Mouse (Mus musculus) common myeloid progenitor, adult 5-6 weeks (primary cell): ENCODE measurements around the gene Kif22. TPM values are rescaled to one million over a fixed set of nuclear protein-coding genes. Genes with fewer than 3 reads are reported as not detected.

Experiments used
- ATAC-seq: replicated peaks from 2 replicates; pipeline ENCODE4 v1.8.0; 2016; ENCODE audit warnings: low read depth, mild to moderate bottlenecking, moderate TSS enrichment, inconsistent platforms; ENCODE audit not compliant: poor library complexity, severe bottlenecking
- total RNA-seq: library from RNA; stranded (forward); fragments of 200-1000, 187-1606 nt; gene quantifications from 2 replicates; pipeline ENCODE4 v1.2.3, GENCODE M21; 2017

Kif22 gene
- total RNA-seq, 1 experiment from 2014 or later = 81.6 TPM

DNA sequence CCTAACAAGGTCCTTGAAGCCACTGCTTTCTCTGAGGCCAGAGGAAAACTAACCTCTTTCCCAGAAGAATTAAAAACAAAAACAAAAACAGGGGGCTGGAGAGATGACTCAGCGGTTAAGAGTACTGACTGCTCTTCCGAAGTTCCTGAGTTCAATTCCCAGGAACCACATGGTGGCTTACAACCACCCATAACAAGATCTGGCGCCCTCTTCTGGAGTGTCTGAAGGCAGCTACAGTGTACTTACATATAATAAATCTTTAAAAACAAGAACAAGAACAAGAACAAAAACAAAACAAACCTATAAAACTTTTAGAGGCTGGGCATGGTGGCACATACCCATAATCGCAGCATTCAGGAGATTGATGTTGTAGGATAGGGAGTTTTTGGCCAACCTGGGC, 45.8 kb downstream of the Kif22 start:
- no peak for ATAC-seq

DNA sequence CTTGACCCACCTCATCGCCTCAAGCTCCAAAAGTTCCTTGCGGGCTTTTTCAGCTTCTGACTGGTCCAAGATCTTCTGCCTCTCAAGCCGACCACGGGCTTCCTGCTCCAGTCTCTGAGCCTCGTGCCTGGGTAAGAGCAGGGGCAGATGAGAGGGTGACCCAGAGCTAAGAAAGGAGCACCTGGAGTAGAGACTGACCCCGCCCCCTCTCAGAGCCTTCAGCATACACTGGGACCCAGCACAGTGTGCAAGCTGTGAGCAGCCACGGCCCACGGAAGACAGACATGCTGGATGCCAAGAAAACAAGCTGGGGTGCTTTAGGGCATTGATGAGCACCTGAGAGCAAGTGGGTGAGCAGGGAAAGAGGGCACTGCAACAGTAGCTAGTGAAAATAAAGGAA, 53.5 kb downstream of the Kif22 start:
- no peak for ATAC-seq

DNA sequence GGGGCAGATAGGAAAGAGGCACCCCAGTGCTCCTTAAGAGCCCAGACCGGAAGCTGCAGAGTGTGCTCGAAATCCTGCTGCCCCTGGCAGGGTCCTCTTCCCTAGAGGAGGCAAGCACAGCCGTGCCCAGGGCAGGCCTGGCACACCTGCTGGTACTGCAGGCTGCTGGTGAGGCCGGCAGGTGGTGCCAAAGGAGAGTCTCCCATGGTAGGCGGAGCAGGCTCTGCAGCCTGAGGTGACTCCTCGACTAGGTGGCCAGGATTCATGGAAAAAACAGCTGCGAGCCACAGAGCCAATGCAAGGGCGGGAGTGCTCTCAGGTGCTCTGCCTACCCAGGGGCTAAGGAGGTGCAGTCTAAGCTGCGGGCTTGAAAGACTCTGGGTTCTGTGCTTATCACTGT, 56.0 kb downstream of the Kif22 start:
- peak; percentile 60; the same call in 1 of the 2 replicates for ATAC-seq

DNA sequence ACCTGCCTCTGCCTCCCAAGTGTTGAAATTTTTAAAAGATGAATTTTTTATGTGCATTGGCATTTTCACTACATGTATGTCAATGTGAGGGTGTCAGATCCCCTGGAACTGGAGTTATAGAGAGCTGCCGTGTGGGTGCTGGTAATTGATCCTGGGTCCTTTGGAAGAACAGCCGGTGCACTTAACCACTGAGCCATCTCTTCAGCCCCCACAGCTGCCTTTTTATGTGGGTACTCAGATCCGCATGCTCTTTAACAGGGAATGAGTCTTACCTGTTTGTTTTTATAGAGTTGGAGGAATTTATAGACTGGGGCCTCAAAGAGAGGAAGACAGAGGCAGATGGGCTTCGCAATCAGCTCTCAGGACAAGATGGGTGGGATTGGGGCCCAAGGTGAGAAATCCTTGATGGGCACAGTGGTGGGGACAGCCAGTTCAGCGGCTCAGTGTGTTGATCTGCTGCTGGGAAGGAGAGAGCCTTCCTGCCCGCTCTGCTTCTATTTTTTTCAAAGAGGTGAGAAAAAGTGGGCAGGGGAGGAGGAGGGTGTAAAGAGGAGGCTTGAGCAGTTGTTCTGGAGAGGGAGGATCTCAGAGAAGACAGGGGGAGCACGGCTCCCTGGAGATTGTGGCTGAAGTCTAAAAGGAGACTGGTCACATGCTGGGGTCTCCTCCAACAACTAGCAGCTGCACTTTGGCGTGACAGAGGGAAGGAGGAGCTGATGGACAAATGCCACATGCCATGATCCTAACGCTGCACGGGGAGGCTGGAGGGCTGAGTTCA, 57.4 kb downstream of the Kif22 start:
- ATAC-seq = no peak

DNA sequence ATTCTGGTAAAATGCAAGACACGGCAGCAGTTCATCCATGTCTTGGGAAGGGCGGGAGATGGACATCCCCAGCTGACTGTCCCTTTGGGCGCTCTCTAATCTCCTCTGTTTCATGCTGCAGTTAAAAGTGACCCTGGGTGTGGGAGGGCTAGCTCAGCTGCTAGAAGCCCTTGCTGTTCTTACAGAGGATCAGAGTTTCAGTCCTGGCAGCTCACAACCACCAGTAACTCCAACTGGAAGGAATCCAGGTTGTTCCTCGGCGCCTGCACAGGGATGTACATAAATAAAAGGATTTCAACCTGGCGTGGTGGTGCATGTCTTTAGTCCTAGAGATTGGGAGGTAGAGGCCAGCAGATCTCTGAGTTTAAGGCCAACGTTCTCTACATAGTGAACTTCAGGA, 59.2 kb downstream of the Kif22 start:
- no peak for ATAC-seq

DNA sequence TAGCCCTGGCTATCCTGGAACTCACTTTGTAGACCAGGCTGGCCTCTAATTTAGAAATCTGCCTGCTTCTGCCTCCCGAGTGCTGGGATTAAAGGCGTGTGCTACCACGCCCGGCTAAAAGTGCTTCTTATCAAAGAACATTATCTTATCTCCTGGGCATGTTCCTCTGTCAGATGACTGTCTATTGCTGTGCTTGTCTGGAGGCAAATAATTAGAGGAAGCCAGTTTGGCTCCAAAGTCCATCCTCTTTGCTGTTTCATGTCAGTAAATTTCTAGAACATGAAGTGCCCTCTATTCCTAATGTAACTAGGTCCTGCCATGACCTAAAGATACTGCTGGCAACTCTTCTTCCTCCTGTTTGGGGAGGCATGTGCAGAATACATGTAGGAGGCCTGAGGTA, 60.2 kb downstream of the Kif22 start:
- no peak for ATAC-seq

DNA sequence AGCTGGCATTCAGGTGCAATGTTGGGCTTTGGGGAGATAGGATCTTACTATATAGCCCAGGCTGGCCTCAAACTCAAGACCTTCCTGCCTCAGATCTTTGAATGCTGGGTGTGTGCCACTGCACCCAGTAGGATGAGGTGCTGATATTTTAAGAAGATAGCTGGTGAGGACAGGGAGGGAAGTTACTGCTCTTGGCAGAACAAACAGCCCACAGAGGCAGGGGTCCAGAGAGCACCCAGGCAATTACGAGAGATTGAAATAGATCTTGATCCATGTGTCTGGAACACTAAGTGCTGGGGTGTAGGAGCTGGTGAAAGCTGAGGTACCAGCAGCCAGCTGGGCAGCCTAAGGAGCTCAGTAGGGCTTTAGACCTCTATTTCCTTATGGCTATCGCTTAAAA, 60.7 kb downstream of the Kif22 start:
- no peak for ATAC-seq

DNA sequence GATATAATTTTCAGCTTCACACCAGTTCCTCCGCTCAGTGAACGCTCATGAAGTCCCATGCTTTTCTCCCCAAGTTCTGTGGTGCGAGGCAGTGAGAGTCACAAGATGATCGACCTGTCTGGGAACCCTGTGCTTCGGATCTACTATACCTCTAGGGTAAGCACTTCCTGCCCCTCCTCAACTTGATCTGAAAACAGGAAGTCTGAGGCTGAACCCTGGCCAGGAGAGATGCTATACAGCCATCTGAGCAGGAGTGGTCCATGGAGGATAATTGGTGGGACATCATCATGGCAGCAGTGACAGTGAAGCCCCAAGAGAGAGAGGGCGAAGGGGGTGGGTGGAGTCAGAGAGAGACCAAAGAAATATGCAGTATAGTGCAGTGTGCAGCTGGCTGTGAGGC, 63.4 kb downstream of the Kif22 start:
- ATAC-seq = no peak

Other genes starting within 250 kb of the Kif22 start
- gene Ppp4c, start 250.0 kb downstream of the Kif22 start, total RNA-seq = 120 and 125 TPM in 2 replicates
- gene Fam57b, start 244.8 kb downstream of the Kif22 start, total RNA-seq = not detected in 2 replicates
- gene 4930451I11Rik, start 210.8 kb downstream of the Kif22 start, total RNA-seq = not detected in 2 replicates
- not detected in 2 replicates for gene Doc2a, start 195.1 kb downstream of the Kif22 start, total RNA-seq
- 283 and 331 TPM in 2 replicates for gene Hirip3, start 180.5 kb downstream of the Kif22 start, total RNA-seq
- 33.4 and 43.2 TPM in 2 replicates for gene Ino80e, start 180.1 kb downstream of the Kif22 start, total RNA-seq
- 32.2 and 42.2 TPM in 2 replicates for gene Taok2, start 157.8 kb downstream of the Kif22 start, total RNA-seq
- gene Tmem219, start 119.6 kb downstream of the Kif22 start, total RNA-seq = 21.1 and 31.9 TPM in 2 replicates
- 9.6 and 13.2 TPM in 2 replicates for gene Kctd13, start 113.6 kb downstream of the Kif22 start, total RNA-seq
- not detected in 2 replicates for gene Asphd1, start 92.9 kb downstream of the Kif22 start, total RNA-seq
- gene Sez6l2, start 91.9 kb downstream of the Kif22 start, total RNA-seq = 0.14 and 1.9 TPM in 2 replicates
- 33.7 and 60.5 TPM in 2 replicates for gene Cdipt, start 66.6 kb downstream of the Kif22 start, total RNA-seq
- 1.0 and 2.3 TPM in 2 replicates for gene Cdiptos, start 66.4 kb downstream of the Kif22 start, total RNA-seq
- 19.3 and 21.8 TPM in 2 replicates for gene Mvp, start 27.9 kb downstream of the Kif22 start, total RNA-seq
- gene Pagr1b, start 26.0 kb downstream of the Kif22 start, total RNA-seq = not detected in 2 replicates
- gene Pagr1a, start 25.1 kb downstream of the Kif22 start, total RNA-seq = 36.7 TPM in 1 of 2 replicates, not detected in the other
- 30.9 and 33.1 TPM in 2 replicates for gene Gm42742, start 21.4 kb downstream of the Kif22 start, total RNA-seq
- gene Prrt2, start 21.3 kb downstream of the Kif22 start, total RNA-seq = 1.3 TPM in 1 of 2 replicates, not detected in the other
- gene Maz, start 15.4 kb downstream of the Kif22 start, total RNA-seq = 59.0 and 67.8 TPM in 2 replicates
- gene Zg16, start 44.9 kb upstream of the Kif22 start, total RNA-seq = 22.6 and 31.2 TPM in 2 replicates
- 17.2 and 24.1 TPM in 2 replicates for gene AI467606, start 48.9 kb upstream of the Kif22 start, total RNA-seq
- 0.10 and 1.8 TPM in 2 replicates for gene Qprt, start 79.8 kb upstream of the Kif22 start, total RNA-seq
- gene Spn, start 95.4 kb upstream of the Kif22 start, total RNA-seq = 278 and 335 TPM in 2 replicates
- gene Cd2bp2, start 153.6 kb upstream of the Kif22 start, total RNA-seq = 54.9 and 73.1 TPM in 2 replicates
- 24.7 and 29.1 TPM in 2 replicates for gene Tbc1d10b, start 166.0 kb upstream of the Kif22 start, total RNA-seq
- gene Mylpf, start 166.4 kb upstream of the Kif22 start, total RNA-seq = 10.6 and 35.3 TPM in 2 replicates
- gene Zfp553, start 190.6 kb upstream of the Kif22 start, total RNA-seq = 20.8 and 29.9 TPM in 2 replicates
- 62.7 and 63.2 TPM in 2 replicates for gene Sept1, start 190.7 kb upstream of the Kif22 start, total RNA-seq
- gene Zfp771, start 201.8 kb upstream of the Kif22 start, total RNA-seq = 6.3 and 8.9 TPM in 2 replicates
- 85.1 and 88.3 TPM in 2 replicates for gene Dctpp1, start 218.2 kb upstream of the Kif22 start, total RNA-seq
- gene Sephs2, start 231.6 kb upstream of the Kif22 start, total RNA-seq = 99.1 and 102 TPM in 2 replicates